Mouse (Mus musculus): ENCODE results near the gene Slc2a12. TPM values are rescaled to one million over a fixed set of nuclear protein-coding genes. Genes with fewer than 3 reads are reported as not detected.

Gene Slc2a12
- polyA plus RNA-seq, 1 experiment: not detected

GRCm38 (mm10) chr10:22618842-22619241 is 26.0 kb upstream of the Slc2a12 start:
- Histone ChIP-seq H3K36me3 (ENCODE audit: control insufficient read depth) (no peaks in the 10 kb centered on the region), H3K4me1 (ENCODE audit: control insufficient read depth) (no peaks in the 10 kb centered on the region), H3K9me3 (ENCODE audit: control insufficient read depth, low read length) (no peaks in the 10 kb centered on the region), H3K4me3 (replicated peaks) (no peak overlapping the region), H3K27me3 (ENCODE audit: control insufficient read depth) (no peaks in the 10 kb centered on the region)
- TF ChIP-seq GATA1 (IDR thresholded peaks at IDR 0.05; ENCODE audit: low read length): no peak
- no peak for TF ChIP-seq TAL1 (IDR thresholded peaks at IDR 0.05; ENCODE audit: low read length)

- TF ChIP-seq TAL1 (IDR thresholded peaks at IDR 0.05; ENCODE audit: low read length) (no peak), GATA1 (IDR thresholded peaks at IDR 0.05; ENCODE audit: low read length) (no peak)
- no peak overlapping the region for H3K4me3 ChIP-seq (replicated peaks)
- no peaks in the 10 kb centered on the region for H3K27me3 ChIP-seq (ENCODE audit: control insufficient read depth)
These were observed 16.0 kb upstream of the Slc2a12 start for GRCm38 (mm10) chr10:22628832-22629231.

GRCm38 (mm10) chr10:22631103-22631502 is 13.7 kb upstream of the Slc2a12 start:
- Histone ChIP-seq H3K4me3 (replicated peaks) (no peak overlapping the region), H3K4me1 (ENCODE audit: control insufficient read depth) (no peaks in the 10 kb centered on the region), H3K9me3 (ENCODE audit: control insufficient read depth, low read length) (no peaks in the 10 kb centered on the region), H3K36me3 (ENCODE audit: control insufficient read depth) (no peaks in the 10 kb centered on the region), H3K27me3 (ENCODE audit: control insufficient read depth) (no peaks in the 10 kb centered on the region)
- TF ChIP-seq GATA1 (IDR thresholded peaks at IDR 0.05; ENCODE audit: low read length) (no peak), TAL1 (IDR thresholded peaks at IDR 0.05; ENCODE audit: low read length) (no peak)

More at GRCm38 (mm10) chr10:22628832-22629231, 16.0 kb upstream of the Slc2a12 start:
- no peaks in the 10 kb centered on the region for H3K36me3 ChIP-seq (ENCODE audit: control insufficient read depth)
- H3K4me1 ChIP-seq (ENCODE audit: control insufficient read depth): no peaks in the 10 kb centered on the region
- no peaks in the 10 kb centered on the region for H3K9me3 ChIP-seq (ENCODE audit: control insufficient read depth, low read length)

GRCm38 (mm10) chr10:22631528-22631927 is 13.3 kb upstream of the Slc2a12 start:
- Histone ChIP-seq H3K36me3 (ENCODE audit: control insufficient read depth) (no peaks in the 10 kb centered on the region), H3K4me1 (ENCODE audit: control insufficient read depth) (no peaks in the 10 kb centered on the region), H3K27me3 (ENCODE audit: control insufficient read depth) (no peaks in the 10 kb centered on the region), H3K9me3 (ENCODE audit: control insufficient read depth, low read length) (no peaks in the 10 kb centered on the region), H3K4me3 (replicated peaks) (no peak overlapping the region)
- no peak for TF ChIP-seq GATA1 (IDR thresholded peaks at IDR 0.05; ENCODE audit: low read length)

GRCm38 (mm10) chr10:22631956-22632355 is 12.9 kb upstream of the Slc2a12 start:
- no peaks in the 10 kb centered on the region for H3K4me1 ChIP-seq (ENCODE audit: control insufficient read depth)
- no peaks in the 10 kb centered on the region for H3K27me3 ChIP-seq (ENCODE audit: control insufficient read depth)
- TF ChIP-seq GATA1 (IDR thresholded peaks at IDR 0.05; ENCODE audit: low read length): no peak
- TF ChIP-seq TAL1 (IDR thresholded peaks at IDR 0.05; ENCODE audit: low read length): no peak
- H3K36me3 ChIP-seq (ENCODE audit: control insufficient read depth): no peaks in the 10 kb centered on the region
- H3K9me3 ChIP-seq (ENCODE audit: control insufficient read depth, low read length): no peaks in the 10 kb centered on the region
- no peak overlapping the region for H3K4me3 ChIP-seq (replicated peaks)

GRCm38 (mm10) chr10:22633406-22634306 is 11.2 kb upstream of the Slc2a12 start:
- TF ChIP-seq TAL1 (IDR thresholded peaks at IDR 0.05; ENCODE audit: low read length) (no peak), GATA1 (IDR thresholded peaks at IDR 0.05; ENCODE audit: low read length) (no peak)
- Histone ChIP-seq H3K9me3 (ENCODE audit: control insufficient read depth, low read length) (no peaks in the 10 kb centered on the region), H3K36me3 (ENCODE audit: control insufficient read depth) (no peaks in the 10 kb centered on the region), H3K27me3 (ENCODE audit: control insufficient read depth) (no peaks in the 10 kb centered on the region), H3K4me1 (ENCODE audit: control insufficient read depth) (no peaks in the 10 kb centered on the region), H3K4me3 (replicated peaks) (no peak overlapping the region)

- no peaks in the 10 kb centered on the region for H3K27me3 ChIP-seq (ENCODE audit: control insufficient read depth)
- TF ChIP-seq GATA1 (IDR thresholded peaks at IDR 0.05; ENCODE audit: low read length): no peak
- H3K9me3 ChIP-seq (ENCODE audit: control insufficient read depth, low read length): no peaks in the 10 kb centered on the region
- H3K36me3 ChIP-seq (ENCODE audit: control insufficient read depth): no peaks in the 10 kb centered on the region
- no peak overlapping the region for H3K4me3 ChIP-seq (replicated peaks)
- no peaks in the 10 kb centered on the region for H3K4me1 ChIP-seq (ENCODE audit: control insufficient read depth)
These were observed 7.6 kb upstream of the Slc2a12 start for GRCm38 (mm10) chr10:22637241-22637640.

- H3K9me3 ChIP-seq (ENCODE audit: control insufficient read depth, low read length): no peaks in the 10 kb centered on the region
- H3K27me3 ChIP-seq (ENCODE audit: control insufficient read depth): peaks cover 15% of the 10 kb centered on the region
- TF ChIP-seq GATA1 (IDR thresholded peaks at IDR 0.05; ENCODE audit: low read length) (no peak), TAL1 (IDR thresholded peaks at IDR 0.05; ENCODE audit: low read length) (no peak)
- H3K36me3 ChIP-seq (ENCODE audit: control insufficient read depth): no peaks in the 10 kb centered on the region
- H3K4me3 ChIP-seq (replicated peaks): no peak overlapping the region
- peaks cover 8% of the 10 kb centered on the region for H3K4me1 ChIP-seq (ENCODE audit: control insufficient read depth)
These were observed 640 bp upstream of the Slc2a12 start for GRCm38 (mm10) chr10:22644171-22644570.

- no peak overlapping the region for H3K4me3 ChIP-seq (replicated peaks)
- H3K4me1 ChIP-seq (ENCODE audit: control insufficient read depth): peaks cover 8% of the 10 kb centered on the region
- TF ChIP-seq TAL1 (IDR thresholded peaks at IDR 0.05; ENCODE audit: low read length): no peak
- no peak for TF ChIP-seq GATA1 (IDR thresholded peaks at IDR 0.05; ENCODE audit: low read length)
- peaks cover 15% of the 10 kb centered on the region for H3K27me3 ChIP-seq (ENCODE audit: control insufficient read depth)
- H3K36me3 ChIP-seq (ENCODE audit: control insufficient read depth): no peaks in the 10 kb centered on the region
- H3K9me3 ChIP-seq (ENCODE audit: control insufficient read depth, low read length): no peaks in the 10 kb centered on the region
These were observed 3.9 kb downstream of the Slc2a12 start for GRCm38 (mm10) chr10:22648702-22649101.
